Mouse (Mus musculus) thymus, adult 2 months (tissue): ENCODE measurements around the gene Rab10.

ENCODE experiments used
- CTCF ChIP-seq: fragments of 200-500 bp; IDR thresholded peaks from 2 replicates; pipeline ENCODE4 v1.5.1; 2012; ENCODE audit warnings: mild to moderate bottlenecking, control low read depth, low read length, moderate library complexity, borderline replicate concordance; ENCODE audit not compliant: control insufficient read depth, poor library complexity, insufficient read depth; ENCODE audit errors: extremely low read depth
- POLR2A ChIP-seq: fragments of 200-500 bp; IDR thresholded peaks from 2 replicates; pipeline ENCODE4 v1.6.1; 2012; ENCODE audit warnings: mild to moderate bottlenecking, low read length, control low read depth, moderate library complexity; ENCODE audit not compliant: control insufficient read depth, poor library complexity, insufficient read depth; ENCODE audit errors: extremely low read depth

GRCm38 (mm10) chr12:3236831-3237681 is 72.7 kb downstream of the Rab10 start:
- no peak for TF ChIP-seq CTCF
- TF ChIP-seq POLR2A, result no peak
